Mouse (Mus musculus) embryonic facial prominence, embryonic 11.5 days (tissue): Measurements from ENCODE around the gene Sugct. TPM values are rescaled to one million over a fixed set of nuclear protein-coding genes. Genes with fewer than 3 reads are reported as not detected.

Experiments
- ATAC-seq: fragments of 200-750 bp; cut with Nextera tagmentation; replicated peaks from 2 replicates; pipeline ENCODE4 v1.8.0; 2017; ENCODE audit warnings: low read depth; ENCODE audit not compliant: insufficient number of reproducible peaks, low FRiP score, low TSS enrichment
- DNase-seq: peaks from one replicate; pipeline ENCODE4 v3.0.0-alpha.2; 2015; ENCODE audit warnings: low spot score
- H3K27ac ChIP-seq: fragments of 300-500 bp; sonication (generic); replicated peaks from 2 replicates; pipeline ENCODE4 v1.5.1; 2014; ENCODE audit warnings: mild to moderate bottlenecking, low read depth, low read length, control low read depth
- H3K27me3 ChIP-seq: fragments of 300-500 bp; sonication (generic); 2 replicates; pipeline ENCODE4 v1.6.1; 2014; ENCODE audit warnings: mild to moderate bottlenecking, low read length, moderate library complexity, mixed read lengths; ENCODE audit not compliant: control insufficient read depth, insufficient read depth
- H3K36me3 ChIP-seq: fragments of 300-500 bp; sonication (generic); replicated peaks from 2 replicates; pipeline ENCODE4 v1.6.1; 2014; ENCODE audit warnings: low read depth, mild to moderate bottlenecking, low read length, moderate library complexity, mixed read lengths; ENCODE audit not compliant: control insufficient read depth, insufficient read depth
- H3K4me1 ChIP-seq: fragments of 300-500 bp; sonication (generic); 2 replicates; pipeline ENCODE4 v1.6.1; 2014; ENCODE audit warnings: low read length, mixed read lengths; ENCODE audit not compliant: control insufficient read depth, insufficient read depth
- H3K4me2 ChIP-seq: fragments of 300-500 bp; sonication (generic); 2 replicates; pipeline ENCODE4 v1.6.1; 2014; ENCODE audit warnings: low read depth, mild to moderate bottlenecking, control low read depth, low read length, moderate library complexity
- H3K4me3 ChIP-seq: fragments of 300-500 bp; sonication (generic); 2 replicates; pipeline ENCODE4 v1.5.1; 2014; ENCODE audit warnings: low read depth, low read length, control low read depth
- H3K9ac ChIP-seq: fragments of 300-500 bp; sonication (generic); replicated peaks from 2 replicates; pipeline ENCODE4 v1.6.1; 2014; ENCODE audit warnings: mild to moderate bottlenecking, control low read depth, low read length
- H3K9me3 ChIP-seq: fragments of 300-500 bp; sonication (generic); replicated peaks from 2 replicates; pipeline ENCODE4 v1.6.1; 2016; ENCODE audit warnings: mild to moderate bottlenecking, low read length, inconsistent platforms, mixed read lengths; ENCODE audit not compliant: control insufficient read depth
- WGBS: fragments of 180-500 bp; shearing (Covaris S2); extraction: QIAGEN DNeasy Blood & Tissue Kit; methylation state at CpG from one replicate; pipeline ENCODE4 v1.1.7; 2014; 5-methylcytosine and 5-hydroxymethylcytosine counted together
- polyA plus RNA-seq: library from polyadenylated mRNA; unstranded; fragments of >200 nt; fragmentation: Nextera tagmentation; extraction: Ambion mirVana; gene quantifications from 2 replicates; pipeline ENCODE4 v1.2.1, GENCODE M21; 2014

The Sugct gene
- polyA plus RNA-seq, 1 experiment from 2014 or later: 5.2 TPM

DNA sequence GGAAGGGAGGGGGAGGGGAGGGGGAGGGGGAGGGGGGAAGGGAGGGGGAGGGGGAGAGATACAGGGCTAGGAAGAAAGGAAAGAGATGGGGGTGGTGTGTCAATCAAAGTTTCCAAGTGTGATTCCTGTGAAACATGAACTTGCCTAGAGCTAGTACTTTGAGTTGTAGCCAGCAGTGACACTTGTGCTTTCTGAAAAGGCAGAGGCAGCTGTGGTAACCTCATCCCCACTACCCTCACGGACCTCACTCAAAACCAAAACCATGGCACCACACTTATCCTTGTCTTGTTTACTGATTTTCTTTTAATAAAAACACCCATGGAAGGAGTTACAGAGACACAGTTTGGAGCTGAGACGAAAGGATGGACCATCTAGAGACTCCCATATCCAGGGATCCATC lies 698.9 kb downstream of the Sugct start:
- H3K36me3 ChIP-seq: no peaks in the 10 kb centered on the region
- ATAC-seq (no peak), DNase-seq (no peak)
- no peak overlapping the region for H3K9ac ChIP-seq
- H3K4me3 ChIP-seq: no peak overlapping the region
- H3K27me3 ChIP-seq: no peaks in the 10 kb centered on the region
- 79% methylated on average over 2 of the region's 2 CpGs for WGBS
- no peaks in the 10 kb centered on the region for H3K9me3 ChIP-seq
- no peak overlapping the region for H3K27ac ChIP-seq
- H3K4me2 ChIP-seq: no peak overlapping the region
- H3K4me1 ChIP-seq: no peaks in the 10 kb centered on the region

DNA sequence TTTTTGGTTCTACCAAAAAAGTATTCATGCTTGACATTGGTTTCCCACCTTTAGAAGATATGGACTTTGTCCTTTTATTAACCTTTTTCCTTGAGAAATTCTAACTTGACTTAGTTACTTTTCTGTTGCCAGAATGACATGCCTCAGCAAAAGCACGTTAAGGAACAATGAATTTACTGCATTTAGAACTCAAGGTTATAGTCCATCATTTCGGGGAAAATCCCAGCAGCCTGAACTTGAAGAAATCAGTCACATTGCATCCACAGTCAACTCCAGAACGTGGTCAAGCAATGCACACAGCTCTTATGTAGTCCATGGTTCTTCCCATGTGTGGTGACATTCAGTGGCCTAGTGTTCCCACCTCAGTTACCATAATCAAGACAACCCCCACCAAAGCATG lies 700.0 kb downstream of the Sugct start:
- no peaks in the 10 kb centered on the region for H3K27me3 ChIP-seq
- WGBS: 79% methylated on average over 3 of the region's 3 CpGs
- H3K4me2 ChIP-seq: no peak overlapping the region

DNA sequence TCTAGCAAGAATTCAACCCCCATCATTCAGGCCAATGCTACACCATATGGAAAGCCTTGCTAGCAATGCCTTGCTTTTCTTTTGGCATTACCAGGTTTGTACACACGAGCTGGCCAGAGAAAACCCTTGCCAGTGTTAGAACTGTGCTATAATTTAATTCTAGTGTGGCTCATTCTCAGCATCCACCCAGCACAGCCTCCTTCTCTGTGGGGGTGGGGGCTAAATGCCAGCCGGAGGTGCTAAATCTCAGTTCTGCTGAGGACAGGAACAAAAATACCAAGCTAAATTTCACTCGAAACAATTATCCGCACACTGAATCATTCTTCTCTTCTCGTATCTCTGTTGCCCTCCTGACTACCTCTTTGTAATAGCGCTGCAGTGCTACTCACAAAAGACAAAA lies 717.6 kb downstream of the Sugct start:
- Histone ChIP-seq H3K4me1 (no peaks in the 10 kb centered on the region), H3K36me3 (no peaks in the 10 kb centered on the region), H3K4me3 (no peak overlapping the region), H3K9me3 (no peaks in the 10 kb centered on the region), H3K9ac (no peak overlapping the region), H3K4me2 (no peak overlapping the region), H3K27ac (no peak overlapping the region), H3K27me3 (no peaks in the 10 kb centered on the region)
- DNase-seq: no peak
- no peak for ATAC-seq
- 63% methylated on average over 6 of the region's 6 CpGs for WGBS

More for the DNA sequence above, 700.0 kb downstream of the Sugct start:
- DNase-seq: no peak
- Histone ChIP-seq H3K9ac (no peak overlapping the region), H3K27ac (no peak overlapping the region), H3K4me3 (no peak overlapping the region), H3K4me1 (no peaks in the 10 kb centered on the region), H3K36me3 (no peaks in the 10 kb centered on the region), H3K9me3 (no peaks in the 10 kb centered on the region)
- no peak for ATAC-seq

- no peak overlapping the region for H3K27ac ChIP-seq
- ATAC-seq: no peak
- H3K4me1 ChIP-seq: no peaks in the 10 kb centered on the region
- 83% methylated on average over 2 of the region's 2 CpGs for WGBS
- H3K4me3 ChIP-seq: no peak overlapping the region
- H3K36me3 ChIP-seq: no peaks in the 10 kb centered on the region
- no peak for DNase-seq
- H3K9me3 ChIP-seq: no peaks in the 10 kb centered on the region
- H3K9ac ChIP-seq: no peak overlapping the region
- no peaks in the 10 kb centered on the region for H3K27me3 ChIP-seq
- H3K4me2 ChIP-seq: no peak overlapping the region
Measured at GRCm38 (mm10) chr13:16971277-16971676, 724.1 kb downstream of the Sugct start.

DNA sequence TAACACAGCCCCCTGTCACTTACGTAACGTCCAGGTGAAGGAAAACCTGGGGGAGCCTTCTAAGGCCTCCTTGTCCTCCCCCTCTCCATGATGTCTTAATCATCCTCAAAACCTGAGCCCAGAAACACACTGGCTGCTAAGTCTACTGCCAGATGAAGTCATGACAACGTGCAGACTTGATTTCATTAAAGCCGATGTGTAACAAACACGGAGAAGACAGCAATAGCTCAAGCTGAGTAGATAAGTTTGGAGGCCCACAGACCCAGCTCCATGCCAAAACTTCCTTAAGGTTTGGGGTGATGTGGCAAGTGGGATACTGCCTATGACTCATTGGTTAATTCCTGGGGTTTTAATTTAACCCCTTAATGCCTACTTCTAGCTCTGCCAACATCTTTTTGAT lies 726.4 kb downstream of the Sugct start:
- no peak overlapping the region for H3K4me2 ChIP-seq
- H3K27ac ChIP-seq: no peak overlapping the region
- no peaks in the 10 kb centered on the region for H3K27me3 ChIP-seq
- ATAC-seq (no peak), DNase-seq (no peak)
- WGBS: 89% methylated on average over 5 of the region's 5 CpGs
- no peaks in the 10 kb centered on the region for H3K36me3 ChIP-seq
- H3K9ac ChIP-seq: no peak overlapping the region
- H3K9me3 ChIP-seq: no peaks in the 10 kb centered on the region
- H3K4me1 ChIP-seq: no peaks in the 10 kb centered on the region
- H3K4me3 ChIP-seq: no peak overlapping the region

DNA sequence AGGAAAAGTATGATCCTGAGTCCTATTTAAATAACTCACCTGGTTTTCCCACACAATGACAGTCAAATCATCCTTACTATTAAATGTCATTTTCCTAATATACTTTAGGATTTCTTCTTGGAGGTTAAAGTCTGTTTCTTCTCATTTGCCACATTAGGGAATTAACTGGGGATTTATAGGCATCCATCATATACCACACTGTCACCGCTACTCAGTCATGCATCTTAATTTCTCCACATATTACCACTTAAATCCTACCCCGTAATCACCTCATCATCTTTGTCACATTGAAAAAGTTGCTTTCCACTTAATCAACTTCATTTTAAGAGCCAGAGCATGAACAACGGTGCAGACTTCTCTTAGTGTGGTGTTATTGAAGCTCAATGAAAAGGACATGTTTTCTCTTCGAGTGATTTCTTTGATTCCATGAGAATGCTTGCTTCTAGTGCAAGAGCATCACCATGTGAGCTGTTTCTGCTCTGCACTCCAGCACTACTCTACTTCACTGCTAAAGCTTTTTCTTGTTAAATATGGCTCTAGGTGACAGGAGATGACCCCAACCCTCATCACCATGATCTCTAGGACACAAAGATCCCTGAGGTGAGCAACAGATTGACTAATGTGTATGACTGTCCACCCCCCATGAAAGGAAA lies 730.4 kb downstream of the Sugct start:
- H3K36me3 ChIP-seq: no peaks in the 10 kb centered on the region
- no peak for ATAC-seq

GRCm38 (mm10) chr13:16952045-16952444 lies 743.3 kb downstream of the Sugct start:
- 54% methylated on average over 4 of the region's 4 CpGs for WGBS
- no peak overlapping the region for H3K9ac ChIP-seq

More for the DNA sequence above, 730.4 kb downstream of the Sugct start:
- Histone ChIP-seq H3K4me1 (no peaks in the 10 kb centered on the region), H3K4me3 (no peak overlapping the region), H3K9ac (no peak overlapping the region), H3K27me3 (no peaks in the 10 kb centered on the region), H3K9me3 (no peaks in the 10 kb centered on the region), H3K4me2 (no peak overlapping the region), H3K27ac (no peak overlapping the region)
- 80% methylated on average over 4 of the region's 4 CpGs for WGBS
- DNase-seq: no peak

DNA sequence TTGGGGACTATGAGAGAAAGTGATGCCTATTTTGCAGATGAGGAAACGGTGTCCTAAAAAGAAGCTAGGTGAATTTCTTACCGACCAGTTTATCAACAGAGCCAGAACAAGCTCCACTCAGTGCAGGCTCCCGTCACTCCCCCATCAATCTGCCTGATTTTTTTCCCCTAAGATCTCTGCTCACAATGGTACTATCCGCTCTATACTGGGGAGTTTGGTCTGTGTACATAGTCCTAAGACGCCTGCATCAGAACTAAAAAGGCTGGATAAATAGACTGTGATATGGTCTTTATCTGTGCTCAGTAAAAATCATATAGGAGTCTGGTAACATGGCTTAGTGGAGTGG lies 755.9 kb downstream of the Sugct start:
- Histone ChIP-seq H3K4me1 (no peaks in the 10 kb centered on the region), H3K27me3 (no peaks in the 10 kb centered on the region), H3K27ac (no peak overlapping the region), H3K9ac (no peak overlapping the region), H3K36me3 (no peaks in the 10 kb centered on the region), H3K9me3 (no peaks in the 10 kb centered on the region), H3K4me3 (no peak overlapping the region), H3K4me2 (no peak overlapping the region)
- 90% methylated on average over 5 of the region's 5 CpGs for WGBS
- ATAC-seq (no peak), DNase-seq (no peak)

More at GRCm38 (mm10) chr13:16952045-16952444, 743.3 kb downstream of the Sugct start:
- H3K27ac ChIP-seq: no peak overlapping the region
- H3K27me3 ChIP-seq: no peaks in the 10 kb centered on the region
- no peak for DNase-seq
- no peak for ATAC-seq
- H3K36me3 ChIP-seq: no peaks in the 10 kb centered on the region
- H3K9me3 ChIP-seq: no peaks in the 10 kb centered on the region
- no peak overlapping the region for H3K4me2 ChIP-seq
- H3K4me3 ChIP-seq: no peak overlapping the region
- no peaks in the 10 kb centered on the region for H3K4me1 ChIP-seq
